Mouse (Mus musculus) monocyte, adult 5-6 weeks (primary cell): ENCODE measurements around the gene Clk1. TPM values are rescaled to one million over a fixed set of nuclear protein-coding genes. Genes with fewer than 3 reads are reported as not detected.

Experiments
- ATAC-seq: fragments of 153-309, 156-312 bp; replicated peaks from 2 replicates; pipeline ENCODE4 v1.8.0; 2017; ENCODE audit warnings: mild to moderate bottlenecking; ENCODE audit not compliant: low TSS enrichment, insufficient number of reproducible peaks, severe bottlenecking, poor library complexity, low FRiP score
- total RNA-seq: library from RNA; stranded (forward); fragments of 200-1000, 200-491, 200-594 nt; gene quantifications from 3 replicates; pipeline ENCODE4 v1.2.3, GENCODE M21; 2017

The Clk1 gene
- total RNA-seq: 1,281 to 1,683 TPM (median 1,335 TPM) in 3 replicates

DNA sequence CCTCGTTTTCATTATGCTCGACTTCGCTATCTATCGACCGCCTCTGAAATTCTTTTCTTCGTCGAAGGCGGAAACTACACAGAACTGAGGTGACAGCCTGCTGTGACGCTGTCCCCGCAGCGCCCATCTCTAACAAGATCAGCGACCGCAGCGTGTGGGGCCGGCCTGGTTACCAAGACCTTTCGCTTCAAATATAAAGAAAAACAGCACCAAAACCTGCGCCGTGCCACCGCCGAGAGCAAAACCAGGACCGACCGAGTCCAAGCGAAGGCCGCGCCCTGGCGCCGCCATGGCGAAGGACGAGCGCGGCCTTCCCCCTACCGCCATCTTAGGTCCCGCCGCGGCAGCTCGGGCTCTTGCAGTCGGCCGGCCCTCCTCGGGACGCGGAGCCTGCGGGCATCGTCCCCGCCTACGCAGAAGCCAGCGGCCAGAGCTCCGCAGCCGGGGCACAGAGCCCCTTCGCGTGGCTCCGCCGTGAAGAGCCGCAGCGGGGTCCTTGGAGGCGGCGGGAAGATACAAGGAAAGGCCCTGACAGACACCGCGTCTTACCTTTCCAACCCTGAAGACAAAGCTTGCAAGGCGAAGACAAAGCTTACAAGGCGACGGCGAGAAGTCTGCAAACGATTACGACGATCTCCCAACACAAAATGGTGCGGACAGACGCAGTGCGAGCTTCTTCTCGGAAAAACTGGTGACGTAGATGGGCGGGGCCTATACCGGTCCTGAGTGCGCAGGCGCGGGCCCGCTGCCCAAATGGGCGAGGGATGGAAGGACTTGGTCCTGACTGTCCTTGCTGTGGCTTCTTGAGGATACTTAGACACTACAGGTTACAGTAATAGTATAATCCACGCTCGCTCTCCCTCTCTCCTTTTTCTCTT lies at the start of gene Clk1:
Gene Clk1, minus strand, starts transcription at position 696 of the 878 bp plus-strand sequence.
- ATAC-seq: peak; percentile 87

DNA sequence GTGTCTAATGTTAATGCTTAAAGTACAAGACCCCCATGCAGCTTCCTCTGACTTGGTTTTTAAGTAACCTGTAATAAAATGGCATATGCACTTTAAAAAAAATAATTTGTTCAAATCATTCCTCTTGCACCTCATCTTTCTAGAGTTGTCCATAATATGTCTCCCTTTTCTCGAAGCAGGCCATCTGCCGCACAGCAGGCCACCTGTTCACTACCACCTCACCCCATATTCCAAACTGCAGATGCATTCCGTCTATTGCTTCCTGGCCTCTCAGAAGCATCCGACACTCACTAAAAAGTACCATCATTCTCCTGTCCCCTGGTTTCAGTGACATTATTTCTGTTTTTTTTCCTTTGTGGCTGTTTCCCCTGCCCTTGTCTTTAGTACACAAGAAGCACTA lies 41.7 kb upstream of the Clk1 start:
- ATAC-seq: no peak

DNA sequence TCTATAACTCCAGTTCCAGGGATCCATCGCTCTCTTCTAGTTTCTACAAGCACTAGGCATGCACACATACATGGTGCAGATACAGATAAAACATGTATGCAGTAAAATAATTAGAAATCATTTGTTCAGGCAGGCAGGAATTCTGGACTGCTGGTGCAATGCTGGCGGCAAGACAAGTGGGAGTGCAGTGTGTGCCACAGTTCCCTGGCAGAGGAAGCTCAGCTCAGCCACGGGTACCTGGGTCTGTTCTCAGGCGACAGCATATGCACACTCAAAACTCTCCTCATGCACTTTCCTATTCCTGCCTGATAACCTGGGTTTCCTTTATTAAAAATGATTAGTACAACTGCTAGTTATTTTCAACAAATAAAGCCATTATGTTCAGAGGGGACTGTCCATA lies 41.2 kb upstream of the Clk1 start:
- ATAC-seq: no peak

DNA sequence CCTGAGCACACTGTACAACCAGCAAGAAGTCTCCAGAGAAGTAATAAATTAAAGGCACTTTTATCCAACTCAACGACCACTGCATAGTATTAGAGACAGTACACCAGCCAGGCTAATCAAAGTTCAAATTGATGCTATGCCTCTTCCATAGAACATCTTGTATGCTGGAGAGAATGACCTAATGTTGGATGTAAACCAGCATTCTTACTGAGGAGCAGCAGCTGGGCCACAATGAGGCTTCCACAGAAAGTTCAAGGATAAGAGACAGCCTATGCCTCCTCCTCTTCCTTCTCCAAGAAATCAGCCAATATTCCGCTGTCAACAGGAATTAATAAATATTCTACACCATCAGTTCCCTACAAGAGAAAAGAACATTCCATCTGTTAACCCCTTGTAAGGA lies 40.1 kb upstream of the Clk1 start:
- ATAC-seq: no peak

DNA sequence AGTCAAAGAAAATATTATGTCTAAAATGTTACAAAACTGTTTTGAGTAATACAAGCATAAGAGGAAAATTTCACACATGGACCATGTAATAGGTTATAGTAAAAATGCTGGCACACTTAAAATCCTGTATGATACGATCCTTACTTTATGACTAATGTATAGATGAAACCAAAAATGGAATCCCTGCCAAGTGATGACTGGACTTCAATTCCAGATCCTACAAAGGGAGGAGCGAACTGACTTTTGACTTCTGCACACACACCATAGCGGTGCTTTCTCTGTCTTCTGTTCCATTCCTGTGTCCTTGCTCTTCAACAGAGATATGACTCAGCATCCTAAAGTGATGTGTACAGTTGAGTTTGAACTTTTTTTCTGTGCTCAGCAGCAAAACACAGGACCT lies 36.7 kb upstream of the Clk1 start:
- no peak for ATAC-seq

DNA sequence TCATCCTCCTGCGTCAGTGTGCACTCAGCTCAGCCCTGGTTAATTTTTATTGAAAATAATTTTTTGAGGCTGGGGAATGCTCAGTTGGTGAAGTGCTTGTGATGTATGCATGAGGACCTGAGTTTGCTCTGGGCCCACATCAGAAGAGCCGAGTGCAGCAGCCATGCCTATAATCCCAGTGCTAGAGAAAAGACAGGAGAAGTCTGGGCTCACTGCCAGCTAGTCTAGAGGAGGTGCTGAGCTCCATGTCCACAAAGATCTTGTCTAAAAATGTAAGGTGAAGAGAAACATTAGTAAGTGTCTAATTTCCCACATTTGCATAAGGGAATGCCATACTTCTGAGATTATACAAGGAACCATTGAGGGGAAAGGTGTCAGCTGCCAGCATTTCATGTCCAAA lies 35.0 kb upstream of the Clk1 start:
- no peak for ATAC-seq

DNA sequence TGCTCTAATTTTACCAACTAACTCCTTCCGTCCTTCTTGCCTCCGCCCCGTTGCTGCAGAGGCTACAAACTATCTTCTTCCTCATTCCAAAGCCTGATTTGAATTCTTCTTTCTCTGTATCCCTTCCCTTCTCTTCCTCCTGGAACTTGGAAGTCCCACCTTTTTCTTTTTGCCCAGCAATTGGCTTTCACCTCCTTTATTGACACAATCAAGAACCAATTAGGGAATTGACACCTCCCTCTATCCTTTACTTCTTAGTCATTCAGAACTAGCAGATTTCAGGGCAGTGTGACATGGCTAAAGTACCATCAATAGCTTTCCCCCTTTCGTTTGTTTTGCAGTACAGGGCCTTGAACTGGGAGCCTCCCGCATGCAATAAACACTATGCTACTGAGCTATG lies 34.3 kb upstream of the Clk1 start:
- ATAC-seq: no peak

DNA sequence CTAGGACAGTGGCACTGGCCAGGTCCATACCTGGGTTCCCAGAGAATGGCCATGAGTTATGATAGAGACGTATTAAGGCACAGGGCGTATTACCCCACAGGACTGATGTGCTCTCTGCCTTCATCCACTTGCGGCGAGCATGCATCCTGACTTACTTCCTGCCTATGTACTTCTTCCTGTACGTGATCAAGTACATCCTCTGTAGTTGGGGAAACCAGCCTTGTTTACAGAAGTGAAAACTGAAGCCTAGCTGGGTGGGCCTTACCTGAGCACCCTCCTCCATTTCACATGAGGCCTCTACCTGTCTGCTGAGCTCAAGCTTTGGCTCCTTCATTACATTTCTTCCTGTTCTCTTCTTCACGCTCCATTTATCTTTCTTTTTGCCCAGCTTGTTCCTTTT lies 30.4 kb upstream of the Clk1 start:
- ATAC-seq: no peak

DNA sequence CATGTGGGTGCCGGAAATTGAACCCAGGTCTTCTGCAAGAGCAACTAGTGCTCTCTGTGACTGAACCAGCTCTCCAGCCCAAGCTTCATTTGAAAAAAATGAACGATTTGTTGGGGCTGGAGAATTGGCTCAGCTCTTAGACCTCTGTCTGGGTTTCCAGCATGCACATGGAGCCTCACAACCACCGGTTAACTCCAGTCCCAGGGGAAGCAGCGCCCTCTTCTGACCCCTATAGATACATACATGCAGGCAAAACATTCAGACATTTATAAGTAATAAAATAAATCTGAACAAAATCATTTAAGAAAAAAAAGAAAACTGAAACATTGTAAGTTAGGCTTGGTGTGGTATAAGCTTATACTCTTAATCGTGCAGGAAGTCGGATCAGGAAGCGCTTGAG lies 24.5 kb upstream of the Clk1 start:
- ATAC-seq: no peak

DNA sequence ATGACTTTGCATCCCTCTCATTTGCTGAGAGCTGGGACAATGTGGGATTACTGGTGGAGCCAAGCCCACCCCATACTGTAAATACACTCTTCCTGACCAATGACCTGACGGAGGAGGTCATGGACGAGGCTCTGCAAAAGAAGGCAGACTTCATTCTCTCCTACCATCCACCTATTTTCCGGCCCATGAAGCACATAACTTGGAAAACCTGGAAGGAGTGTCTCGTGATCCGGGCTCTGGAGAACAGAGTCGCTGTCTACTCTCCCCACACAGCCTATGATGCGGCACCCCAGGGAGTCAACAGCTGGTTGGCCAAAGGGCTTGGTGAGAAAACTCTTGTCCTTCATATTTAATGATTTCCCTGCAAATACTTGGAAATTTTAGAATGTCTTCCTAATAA lies 23.9 kb upstream of the Clk1 start:
- no peak for ATAC-seq

DNA sequence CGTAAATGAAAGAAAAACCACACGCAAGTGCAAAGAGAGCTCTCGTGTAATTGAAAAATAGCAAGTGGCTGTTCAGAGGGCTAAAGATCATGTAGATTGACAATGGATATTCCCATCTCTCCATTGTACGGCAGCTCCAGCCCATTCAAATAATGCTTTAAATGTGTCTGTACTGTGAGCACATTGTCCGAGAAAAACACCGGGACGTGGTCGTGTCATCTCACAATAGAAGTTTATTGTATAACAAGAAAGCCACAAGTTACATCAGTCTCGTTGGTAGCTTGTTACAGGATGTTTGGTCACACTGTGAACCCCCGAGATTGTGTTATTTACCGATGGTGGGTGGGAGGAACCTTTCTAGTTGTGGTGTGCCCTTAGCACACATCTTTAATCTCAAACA lies 22.0 kb upstream of the Clk1 start:
- no peak for ATAC-seq

DNA sequence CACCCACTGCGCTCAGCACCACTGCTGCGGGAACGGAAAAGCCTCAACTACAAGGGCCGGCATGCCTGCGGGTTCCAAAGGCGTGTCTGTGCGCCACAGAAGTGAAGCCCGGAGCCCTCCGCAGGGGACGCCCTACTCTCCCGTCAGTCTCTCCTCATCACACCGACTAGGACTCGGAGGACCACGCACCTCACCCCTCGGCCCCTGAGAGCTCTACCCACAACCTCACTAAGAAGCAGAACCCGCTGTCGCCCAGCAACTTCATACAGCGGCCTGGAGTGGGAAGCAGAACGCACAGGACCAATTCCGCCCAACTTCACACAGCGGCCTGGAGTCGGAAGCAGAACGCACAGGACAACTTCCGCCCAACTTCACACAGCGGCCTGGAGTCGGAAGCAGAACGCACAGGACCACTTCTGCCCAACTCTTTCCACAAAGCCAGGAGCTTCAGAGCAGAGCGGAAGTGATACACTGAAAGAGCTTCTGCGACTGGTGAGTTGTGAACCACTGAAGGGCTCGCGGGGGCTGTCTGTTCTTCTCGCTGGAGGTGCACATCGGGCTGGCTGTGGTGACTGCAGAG lies 21.4 kb upstream of the Clk1 start, which contains the start of the genes Nif3l1 and Ppil3:
Gene Nif3l1, plus strand, starts transcription at position 9 of the 580 bp plus-strand sequence.
Gene Ppil3, minus strand, starts transcription at position 344 of the 580 bp plus-strand sequence.
- peak; percentile 96 for ATAC-seq

DNA sequence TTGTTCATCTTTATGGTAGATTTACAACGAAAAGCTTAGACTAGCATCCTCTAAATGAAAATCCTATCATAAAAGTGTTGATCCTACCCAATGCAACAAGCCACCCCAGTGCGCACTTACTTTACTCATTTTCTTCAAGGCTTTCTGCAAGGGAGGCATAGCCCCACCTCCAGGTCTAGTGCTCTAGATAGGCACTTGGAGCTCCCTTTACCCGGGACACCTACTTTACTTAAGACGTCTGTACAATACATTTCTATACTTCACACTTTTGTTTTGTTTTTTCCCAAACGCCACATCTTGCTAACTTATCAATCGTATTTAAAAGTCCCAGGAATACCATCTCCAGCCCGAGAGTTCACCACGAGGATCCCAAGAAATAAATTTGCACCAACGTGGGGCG lies 20.8 kb upstream of the Clk1 start:
- ATAC-seq: no peak

DNA sequence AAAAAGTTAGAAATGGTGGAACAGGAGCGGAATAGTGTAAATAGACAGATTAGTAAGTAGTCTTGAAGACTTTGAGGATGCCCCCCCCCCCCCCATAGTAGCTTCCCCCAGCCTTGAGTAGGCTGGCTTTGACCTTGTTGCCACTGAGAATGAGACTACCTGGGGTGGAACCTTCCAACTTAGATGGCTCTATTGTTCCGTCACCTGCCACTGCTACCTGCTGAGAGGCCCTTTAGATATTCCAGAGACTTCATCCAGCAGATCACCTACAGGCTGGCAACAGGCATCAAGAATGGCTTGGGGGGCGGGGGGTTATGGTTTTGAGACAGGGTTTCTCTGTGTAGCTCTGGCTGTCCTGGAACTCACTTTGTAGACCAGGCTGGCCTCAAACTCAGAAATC lies 685 bp upstream of the Clk1 start:
- ATAC-seq: no peak

DNA sequence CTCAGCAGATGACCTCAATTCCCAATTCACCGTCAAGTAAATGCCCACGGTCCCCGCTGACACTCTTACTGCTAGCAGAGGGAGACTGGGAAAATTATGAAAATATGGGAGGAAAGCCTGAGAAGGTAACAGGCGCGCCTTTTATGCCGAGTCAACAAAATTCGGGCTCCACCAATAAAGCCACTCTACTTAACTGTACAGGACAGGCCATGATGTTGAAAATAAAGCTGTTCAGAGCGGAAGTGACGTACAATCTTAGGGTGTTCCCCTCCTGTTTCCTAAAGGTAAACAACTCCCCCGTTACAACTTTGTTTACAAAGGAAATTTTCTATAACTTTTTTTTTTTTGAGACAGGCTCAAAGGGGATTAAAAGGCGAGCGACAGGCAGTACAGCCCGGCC lies 987 bp downstream of the Clk1 start:
- peak; percentile 77 for ATAC-seq

DNA sequence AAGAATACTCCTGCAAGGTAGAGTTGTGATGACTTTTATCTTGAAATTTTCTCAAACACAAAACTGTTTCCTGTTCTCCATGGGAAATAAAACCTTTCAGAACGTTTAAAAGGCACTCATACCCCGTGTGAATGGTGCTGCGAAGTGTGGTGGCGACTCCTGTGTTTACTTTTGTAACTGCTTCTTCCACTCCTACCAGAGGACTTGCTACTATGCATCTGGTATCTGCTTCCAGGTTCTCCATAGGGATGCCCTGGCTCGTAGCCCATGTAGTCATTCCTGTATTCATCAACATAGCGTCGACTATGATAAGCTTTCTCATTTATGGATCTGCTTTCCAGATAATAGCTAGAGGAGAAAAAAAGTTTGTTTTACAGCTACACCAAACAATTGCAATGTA lies 2.9 kb downstream of the Clk1 start:
- ATAC-seq: no peak

DNA sequence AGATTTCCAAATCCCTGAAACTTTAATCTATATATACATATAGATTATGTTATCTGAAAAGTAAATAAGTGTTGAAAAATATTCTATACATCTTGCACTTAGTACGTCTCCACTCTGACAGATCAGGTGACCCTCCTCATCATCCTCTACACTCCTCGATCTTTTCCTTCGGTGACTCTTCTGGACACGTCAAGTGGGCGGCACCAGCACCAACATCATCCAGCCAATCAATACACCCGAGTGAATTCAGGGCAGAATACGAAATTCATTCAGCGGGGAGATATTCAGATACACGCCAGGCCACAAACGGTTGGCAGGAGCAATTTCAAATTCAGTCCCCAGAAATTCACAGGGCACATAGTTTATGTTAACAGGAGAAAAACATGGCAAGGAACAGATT lies 3.8 kb downstream of the Clk1 start:
- ATAC-seq: no peak

DNA sequence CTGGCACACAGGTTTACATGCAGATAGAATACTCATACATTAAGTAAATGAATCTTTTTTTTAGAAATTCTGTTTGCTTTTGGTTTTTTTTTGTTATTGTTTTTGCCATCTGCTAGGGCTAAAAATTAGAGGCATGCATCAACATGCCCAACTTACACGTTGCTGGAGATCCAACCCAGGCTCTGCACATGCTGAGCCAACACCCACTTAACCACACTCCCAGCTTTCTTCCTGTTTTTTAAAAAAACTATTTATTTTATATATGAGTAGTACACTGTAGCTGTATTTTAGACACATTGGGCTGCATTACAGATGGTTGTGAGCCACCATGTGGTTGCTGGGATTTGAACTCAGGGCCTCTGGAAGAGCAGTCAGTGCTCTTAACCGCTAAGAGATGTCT lies 7.8 kb downstream of the Clk1 start:
- 0 out of 2 replicates have a peak, but pooled peaks have one; percentile 48 for ATAC-seq

DNA sequence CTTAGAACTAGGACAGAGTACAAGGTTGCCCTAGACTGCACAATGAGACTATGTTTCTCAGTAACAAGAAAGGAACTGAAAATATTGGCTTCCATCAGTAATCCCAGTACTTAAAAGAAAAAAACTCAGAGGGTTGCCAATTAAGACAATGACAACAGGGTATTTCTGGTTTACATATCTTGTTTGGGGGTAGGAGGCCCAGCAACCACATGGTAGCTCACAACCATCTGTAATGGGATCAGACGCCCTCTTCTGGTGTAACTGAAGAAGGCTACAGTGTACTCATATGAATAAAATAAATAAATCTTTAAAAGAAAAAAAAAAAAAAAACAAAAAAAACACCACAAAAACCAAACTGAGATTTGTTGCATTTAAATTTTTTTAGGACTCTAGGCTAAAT lies 8.4 kb downstream of the Clk1 start:
- no peak for ATAC-seq

DNA sequence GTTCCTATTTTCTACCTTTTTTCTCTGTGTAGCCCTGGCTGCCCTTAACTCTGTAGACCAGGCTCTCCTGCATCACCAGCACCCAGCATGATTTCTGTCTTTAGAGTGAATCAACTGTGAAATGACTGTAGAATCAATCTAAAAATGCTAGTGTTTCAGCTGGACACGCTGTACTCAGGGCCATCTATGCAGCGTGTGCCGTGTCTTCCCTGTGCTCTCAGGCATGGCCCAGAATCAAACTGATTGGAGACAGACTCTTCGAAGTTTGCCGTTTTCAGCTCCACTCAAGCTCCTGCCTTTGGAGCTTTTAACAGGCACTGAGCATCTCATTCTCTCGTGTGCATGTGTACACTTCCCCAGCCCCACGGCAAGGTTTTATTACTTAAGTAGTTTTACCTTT lies 13.1 kb downstream of the Clk1 start:
- ATAC-seq: no peak
